Mouse (Mus musculus) thymus, postnatal 4 days (tissue): ENCODE results near the gene Elmod1.
"Not testable (repeated sequence)": the region's sequence is repeated elsewhere in the genome, so short reads cannot be mapped to it uniquely, and the experiment has no call there.

ENCODE experiments used
- DNase-seq: peaks from one replicate; pipeline ENCODE4 v3.0.0; 2021

Elmod1 gene

DNA sequence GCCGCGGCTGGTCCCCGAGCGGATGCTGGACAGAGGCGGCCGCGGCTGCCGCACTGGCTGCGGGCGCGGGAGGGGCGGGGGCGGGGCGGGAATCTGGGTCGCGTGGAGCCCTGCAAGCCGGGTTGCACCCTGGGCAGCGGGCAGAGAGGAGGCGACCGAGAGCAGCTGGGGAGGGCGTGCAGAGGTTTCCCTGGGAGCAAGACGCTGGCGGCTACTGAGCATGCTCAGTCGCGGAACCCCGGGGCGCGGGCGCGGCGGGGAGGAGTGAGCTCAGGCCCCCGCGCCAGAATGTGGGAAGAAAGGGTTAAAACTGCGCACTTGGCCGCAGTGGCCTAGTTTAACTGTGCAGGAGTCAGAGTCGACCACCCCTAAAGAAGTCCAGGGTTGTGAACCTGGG, at the start of gene Elmod1:
TSS of gene Elmod1 (minus strand) at position 180 of the 397 bp plus-strand sequence.
- peak; percentile 33 for DNase-seq

GRCm38 (mm10) chr9:54022795-54023194, 47.7 kb upstream of the Elmod1 start:
- DNase-seq = no peak

- DNase-seq = no peak
Measured at GRCm38 (mm10) chr9:53994528-53994927, 19.4 kb upstream of the Elmod1 start.

DNA sequence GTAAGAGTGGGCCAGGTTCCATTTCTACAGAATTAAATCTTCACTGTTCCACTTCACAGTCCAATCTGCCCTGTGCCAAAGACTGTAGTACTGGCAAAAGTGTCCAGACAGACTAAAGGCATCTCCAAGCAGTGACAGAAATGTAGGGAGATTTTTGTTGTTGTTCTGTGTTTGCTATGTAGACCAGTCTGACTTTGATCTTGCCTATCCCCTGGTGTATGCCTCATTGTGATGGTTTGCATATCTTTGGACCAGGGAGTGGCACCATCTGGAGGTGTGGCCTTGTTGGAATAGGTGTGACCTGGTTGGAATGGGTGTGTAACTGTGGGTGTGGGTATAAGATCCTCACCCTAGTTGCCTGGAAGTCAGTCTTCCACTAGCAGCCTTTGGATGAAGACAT, 17.5 kb upstream of the Elmod1 start:
- DNase-seq = not testable (repeated sequence)

DNA sequence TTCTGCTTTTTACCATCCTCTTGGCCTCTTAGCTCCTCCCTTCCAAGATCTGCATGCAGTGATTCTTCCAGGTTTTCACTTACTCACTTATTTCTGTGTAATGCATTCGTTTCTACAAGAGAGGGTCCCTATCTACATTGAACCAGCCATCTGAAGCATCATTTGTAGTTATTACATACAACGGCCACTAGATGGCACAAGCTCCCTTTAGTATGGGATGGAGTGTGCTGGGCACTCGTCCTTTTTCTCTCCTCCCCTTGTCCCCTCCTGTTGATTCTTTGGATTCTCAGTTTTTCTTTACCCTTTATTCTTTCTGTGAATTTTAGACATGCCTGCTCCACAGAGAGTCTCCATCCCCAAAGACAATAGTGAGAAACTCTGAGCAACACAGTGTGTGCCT, 15.8 kb upstream of the Elmod1 start:
- DNase-seq = peak; percentile 28

GRCm38 (mm10) chr9:53986972-53987371, 11.9 kb upstream of the Elmod1 start:
- no peak for DNase-seq

DNA sequence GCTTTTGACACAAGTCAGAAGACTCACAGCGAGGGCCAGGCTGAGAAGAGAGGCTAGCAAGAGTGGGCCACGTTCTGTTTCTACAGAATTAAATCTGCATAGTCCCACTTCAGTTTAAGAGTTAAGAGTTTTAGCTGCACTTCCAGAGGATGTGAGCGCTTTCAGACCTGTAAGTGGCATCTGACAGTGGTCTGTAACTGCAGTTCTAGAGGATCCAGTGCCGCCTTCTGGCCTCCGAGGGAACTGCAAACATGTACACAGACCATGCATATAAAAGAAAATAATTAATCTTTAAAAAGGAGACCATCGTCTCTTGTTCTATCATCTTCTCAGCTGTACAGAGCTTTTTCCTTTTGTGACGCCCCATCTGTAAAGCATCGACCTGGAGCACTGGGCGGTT, 9.8 kb upstream of the Elmod1 start:
- peak; percentile 76 for DNase-seq

GRCm38 (mm10) chr9:53974328-53975121, 576 bp downstream of the Elmod1 start:
- no peak for DNase-seq

DNA sequence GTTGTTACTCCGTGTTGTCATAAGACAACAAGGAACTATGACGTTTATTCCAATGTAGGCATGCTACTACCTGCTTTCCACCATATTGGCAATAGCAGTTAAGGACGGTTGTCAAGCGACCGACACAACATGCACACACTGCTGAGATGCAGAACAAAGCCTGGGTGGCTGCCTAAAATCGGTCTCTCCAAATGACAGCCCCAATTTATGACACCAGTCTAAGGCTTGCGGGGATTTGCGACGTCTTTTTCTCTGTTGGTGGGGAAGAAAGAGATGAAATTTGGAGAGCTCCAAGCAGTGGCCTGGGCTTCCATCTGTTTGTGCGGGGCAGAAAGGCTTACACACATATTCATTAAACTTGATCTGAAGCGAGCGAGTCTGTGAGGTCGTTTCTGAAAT, 1.2 kb downstream of the Elmod1 start:
- DNase-seq = no peak

- no peak for DNase-seq
Measured at GRCm38 (mm10) chr9:53973241-53973640, 1.9 kb downstream of the Elmod1 start.

GRCm38 (mm10) chr9:53972358-53972757, 2.7 kb downstream of the Elmod1 start:
- no peak for DNase-seq

- no peak for DNase-seq
Measured at GRCm38 (mm10) chr9:53967610-53968368, 7.3 kb downstream of the Elmod1 start.

DNA sequence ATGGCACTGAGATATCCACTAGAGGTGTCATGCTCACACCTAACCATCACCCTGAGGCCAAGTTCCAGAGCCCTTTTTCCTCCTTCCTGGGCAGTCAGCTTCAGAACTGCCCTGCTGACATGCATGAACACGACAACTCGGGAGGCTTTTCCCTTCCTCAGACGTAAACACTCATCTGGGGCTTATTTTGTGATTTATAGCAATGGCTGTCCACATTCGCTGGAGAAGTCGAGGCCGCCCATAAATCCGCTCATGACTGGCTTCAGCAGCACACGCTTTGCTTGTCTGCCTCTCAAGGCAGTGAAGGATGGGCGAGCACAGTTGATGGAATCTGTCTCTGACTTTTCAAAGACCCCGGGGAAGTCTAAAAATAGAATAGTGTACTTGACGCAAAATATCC, 18.1 kb downstream of the Elmod1 start:
- no peak for DNase-seq

GRCm38 (mm10) chr9:53954853-53955252, 20.2 kb downstream of the Elmod1 start:
- DNase-seq = no peak

- DNase-seq = no peak
Measured at GRCm38 (mm10) chr9:53947463-53947862, 27.6 kb downstream of the Elmod1 start.

DNA sequence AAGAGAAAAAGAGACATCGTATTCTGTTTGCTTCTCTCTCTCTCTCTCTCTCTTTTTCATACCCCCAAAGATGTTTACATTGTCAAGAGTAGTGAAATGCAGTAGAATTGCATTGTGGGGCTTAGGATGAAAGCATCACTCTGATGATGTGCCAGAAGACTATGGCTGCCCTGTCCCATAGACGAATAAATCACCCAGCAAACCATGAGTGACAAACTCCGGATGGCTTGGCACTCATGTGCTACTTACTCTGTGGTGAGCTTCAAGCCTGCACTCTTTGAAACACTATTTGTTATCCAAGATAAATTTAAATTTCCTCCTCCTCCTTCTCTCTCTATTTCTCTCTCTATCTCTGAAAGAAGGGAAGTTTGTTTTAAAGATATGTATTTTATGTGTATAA, 36.5 kb downstream of the Elmod1 start:
- no peak for DNase-seq

DNA sequence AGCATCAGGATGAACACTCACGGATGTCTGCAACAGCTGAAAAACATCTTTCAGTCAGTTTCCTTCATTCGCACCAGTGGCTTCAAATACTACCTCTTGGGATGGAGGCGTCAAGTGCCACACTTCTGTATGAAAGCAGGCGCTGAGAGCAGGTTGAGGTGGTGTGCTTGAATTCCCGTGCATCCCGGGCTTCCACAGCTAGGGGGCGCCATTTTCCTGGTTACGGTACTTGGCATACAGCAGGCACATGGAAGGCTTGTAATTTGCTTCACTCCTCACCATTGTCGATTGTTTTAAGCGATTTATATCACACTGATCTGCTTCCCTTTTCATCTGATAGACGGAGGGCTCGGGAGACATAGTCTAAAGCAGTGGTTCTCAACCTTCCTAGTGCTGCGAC, 40.9 kb downstream of the Elmod1 start:
- peak; percentile 41 for DNase-seq

GRCm38 (mm10) chr9:53933375-53933774, 41.7 kb downstream of the Elmod1 start:
- DNase-seq = no peak

GRCm38 (mm10) chr9:53930906-53931305, 44.2 kb downstream of the Elmod1 start:
- DNase-seq = no peak

- DNase-seq = no peak
Measured at GRCm38 (mm10) chr9:53921061-53921460, 54.0 kb downstream of the Elmod1 start.

DNA sequence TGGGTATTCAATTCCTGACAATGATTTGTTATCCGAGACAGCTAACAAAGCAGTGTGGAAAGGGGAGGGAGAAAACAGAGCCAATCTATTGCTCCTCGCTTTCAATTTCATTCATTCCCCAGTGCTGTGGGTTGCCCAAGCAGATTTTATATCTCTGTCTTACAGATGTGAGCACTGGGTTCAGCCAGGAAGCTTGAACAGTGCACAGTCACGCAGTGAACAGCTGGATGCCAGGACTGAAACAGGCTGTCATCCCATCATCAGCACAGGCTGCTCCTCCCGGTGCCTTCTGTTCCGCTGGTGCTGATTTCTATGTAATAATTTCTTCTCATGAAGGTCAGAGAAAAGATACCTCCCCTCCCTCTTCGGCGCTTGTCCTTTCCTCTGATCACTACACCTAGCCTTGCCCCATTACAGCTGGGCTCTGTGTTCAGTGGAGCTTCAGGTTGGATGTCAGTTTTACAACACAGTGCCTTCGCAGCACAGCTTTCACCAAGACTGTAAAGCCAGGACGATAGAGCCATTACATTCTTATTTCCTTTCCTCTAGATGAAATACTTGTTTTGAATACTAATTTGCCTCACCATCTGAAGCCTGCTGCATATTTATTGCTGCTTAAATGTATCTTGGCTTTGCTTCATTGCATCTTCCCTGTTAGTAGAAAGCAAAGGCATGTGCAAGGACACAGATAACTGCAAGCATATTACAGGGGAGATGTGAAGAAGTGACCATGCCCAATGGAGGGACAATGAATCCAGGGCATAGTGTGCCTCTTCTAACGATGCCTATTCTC, 59.0 kb downstream of the Elmod1 start:
- DNase-seq = no peak

DNA sequence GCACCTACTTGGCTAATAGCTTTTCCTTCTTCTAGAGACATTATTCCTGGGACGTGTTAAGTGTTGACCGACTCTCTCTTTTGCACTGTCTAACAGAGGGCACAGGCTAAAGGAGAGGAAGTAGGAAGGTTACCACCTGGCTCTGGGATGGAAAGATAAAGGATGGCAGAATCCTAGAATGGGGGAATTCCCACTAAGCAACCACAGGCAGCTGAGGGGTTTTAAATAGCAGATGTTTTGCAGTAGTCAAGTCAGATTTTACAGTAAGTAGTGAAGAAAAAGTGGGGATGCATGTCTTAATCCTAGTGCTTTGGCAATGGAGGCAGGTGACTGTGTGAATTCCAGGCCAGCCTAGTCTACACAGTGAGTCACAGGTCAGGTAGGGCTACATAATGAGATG, 64.3 kb downstream of the Elmod1 start:
- DNase-seq = no peak

DNA sequence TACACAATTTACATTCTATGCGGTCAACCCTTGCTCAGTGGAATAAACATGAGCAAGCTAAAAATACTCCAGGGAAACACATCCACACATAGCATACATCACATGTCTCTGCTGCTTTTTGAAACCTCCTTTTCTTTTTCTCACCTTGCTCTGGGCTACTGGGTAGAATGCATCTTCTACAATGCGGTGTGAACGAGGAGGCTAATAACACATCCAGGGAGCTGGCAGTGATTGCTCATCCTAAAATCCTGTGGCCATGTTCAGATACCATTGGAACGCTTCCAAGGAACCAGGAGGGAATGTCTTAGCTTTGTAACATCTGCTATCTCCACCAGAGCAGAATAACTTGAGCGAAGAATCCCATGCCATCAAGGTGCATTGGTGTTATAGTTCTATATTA, 64.8 kb downstream of the Elmod1 start:
- no peak for DNase-seq

DNA sequence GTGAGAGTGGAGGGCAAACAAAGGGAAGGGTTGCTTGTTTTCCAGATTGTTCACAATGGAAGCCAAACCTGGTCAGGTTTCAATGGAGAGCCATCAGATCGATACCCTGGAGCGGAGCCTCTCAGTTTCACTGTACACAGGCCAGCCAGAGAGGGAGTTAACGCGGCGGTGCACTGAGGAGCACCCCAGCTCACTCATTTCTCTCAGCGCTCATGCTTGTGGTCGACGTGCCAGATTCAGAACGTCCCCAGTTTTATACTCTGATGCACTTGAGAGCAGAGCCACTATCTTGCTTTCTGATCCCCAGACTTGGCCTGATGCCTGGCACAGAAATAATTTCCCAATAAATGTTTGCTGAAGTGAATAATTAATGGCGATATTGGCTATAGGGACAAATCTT, 68.3 kb downstream of the Elmod1 start:
- DNase-seq = no peak
